Mouse (Mus musculus): ENCODE measurements around the gene Dido1. TPM values are rescaled to one million over a fixed set of nuclear protein-coding genes. Genes with fewer than 3 reads are reported as not detected.

Gene Dido1
- polyA plus RNA-seq, 1 experiment from 2014 or later, result 43.6 TPM

DNA sequence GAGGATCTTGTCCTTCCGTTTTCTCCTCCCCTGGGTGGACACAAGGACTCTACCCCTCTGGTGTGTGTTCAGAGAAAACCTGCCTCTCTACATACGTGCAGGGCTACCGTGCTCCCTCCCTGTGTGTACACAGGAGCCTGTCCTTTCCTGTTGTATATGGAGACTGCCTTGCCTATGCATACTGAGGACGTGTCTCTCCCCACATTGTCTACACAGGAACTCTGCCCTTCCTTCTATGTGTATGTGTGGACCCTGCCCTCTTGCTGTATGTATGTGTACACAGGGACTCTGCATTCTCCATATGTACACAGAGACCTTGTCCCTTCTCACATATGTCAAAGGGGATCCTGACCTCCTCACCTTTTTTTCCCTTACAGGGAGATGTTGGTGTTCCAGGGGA is 99.5 kb downstream of the Dido1 start:
- no peak overlapping the region for H3K4me2 ChIP-seq (replicated peaks)
- 87% methylated on average over 4 of the region's 4 CpGs for WGBS
- H3K27ac ChIP-seq (replicated peaks), result no peak overlapping the region
- H3K4me1 ChIP-seq, result no peaks in the 10 kb centered on the region
- no peak for ATAC-seq (ENCODE audit: low FRiP score, low read depth)
- H3K9me3 ChIP-seq, result no peaks in the 10 kb centered on the region
- no peak overlapping the region for H3K4me3 ChIP-seq
- no peaks in the 10 kb centered on the region for H3K36me3 ChIP-seq
- H3K9ac ChIP-seq (replicated peaks), result no peak overlapping the region
- no peaks in the 10 kb centered on the region for H3K27me3 ChIP-seq

Other genes with a start within 250 kb of the Dido1 start
- gene Ntsr1, start 210.0 kb downstream of the Dido1 start, polyA plus RNA-seq (2016; fragmentation: Nextera tagmentation; extraction: Ambion mirVana), result 0.15 and 0.29 TPM in 2 replicates
- 46.8 and 49.0 TPM in 2 replicates for gene Mrgbp, start 128.7 kb downstream of the Dido1 start, polyA plus RNA-seq (2016; fragmentation: Nextera tagmentation; extraction: Ambion mirVana)
- gene Ogfr, start 120.8 kb downstream of the Dido1 start, polyA plus RNA-seq (2016; fragmentation: Nextera tagmentation; extraction: Ambion mirVana), result 98.9 and 109 TPM in 2 replicates
- gene Col9a3, start 112.2 kb downstream of the Dido1 start, polyA plus RNA-seq (2016; fragmentation: Nextera tagmentation; extraction: Ambion mirVana), result 20.1 and 40.2 TPM in 2 replicates
- 0.24 TPM in 1 of 2 replicates, not detected in the other for gene Tcfl5, start 67.3 kb downstream of the Dido1 start, polyA plus RNA-seq (2016; fragmentation: Nextera tagmentation; extraction: Ambion mirVana)
- 54.6 and 59.2 TPM in 2 replicates for gene Gid8, start 118 bp upstream of the Dido1 start, polyA plus RNA-seq (2016; fragmentation: Nextera tagmentation; extraction: Ambion mirVana)
- 0.17 and 0.22 TPM in 2 replicates for gene Slc17a9, start 15.3 kb upstream of the Dido1 start, polyA plus RNA-seq (2016; fragmentation: Nextera tagmentation; extraction: Ambion mirVana)
- gene Bhlhe23, start 66.9 kb upstream of the Dido1 start, polyA plus RNA-seq (2016; fragmentation: Nextera tagmentation; extraction: Ambion mirVana), result 26.0 and 29.3 TPM in 2 replicates
- 65.2 and 67.2 TPM in 2 replicates for gene Ythdf1, start 210.9 kb upstream of the Dido1 start, polyA plus RNA-seq (2016; fragmentation: Nextera tagmentation; extraction: Ambion mirVana)
- gene Birc7, start 219.0 kb upstream of the Dido1 start, polyA plus RNA-seq (2016; fragmentation: Nextera tagmentation; extraction: Ambion mirVana), result 0.36 and 0.67 TPM in 2 replicates
- 72.9 and 83.1 TPM in 2 replicates for gene Nkain4, start 244.7 kb upstream of the Dido1 start, polyA plus RNA-seq (2016; fragmentation: Nextera tagmentation; extraction: Ambion mirVana)

All from midbrain, embryonic 12.5 days (tissue).